Mouse (Mus musculus) testis, adult 2 months (tissue): ENCODE measurements at regions not wholly inside any gene's neighbourhood (a gene's known extent, or its start where the extent isn't known, plus 50 kb on each side); places are given as distances from the start of the nearest gene placed in this dataset.

Experiments used
- H3K27ac ChIP-seq: fragments of 200-500 bp; 2 replicates; pipeline ENCODE4 v1.5.1; 2012; ENCODE audit warnings: low read depth, low read length; ENCODE audit not compliant: control insufficient read depth, insufficient read depth
- H3K27me3 ChIP-seq: fragments of 200-500 bp; 2 replicates; pipeline ENCODE4 v1.6.1; 2012; ENCODE audit warnings: mild to moderate bottlenecking, low read length, moderate library complexity; ENCODE audit not compliant: control insufficient read depth, insufficient read depth
- H3K36me3 ChIP-seq: fragments of 200-500 bp; 2 replicates; pipeline ENCODE4 v1.6.1; 2012; ENCODE audit warnings: mild to moderate bottlenecking, low read length; ENCODE audit not compliant: control insufficient read depth, insufficient read depth
- H3K4me1 ChIP-seq: fragments of 200-500 bp; 2 replicates; pipeline ENCODE4 v1.6.1; 2012; ENCODE audit warnings: low read length; ENCODE audit not compliant: control insufficient read depth, insufficient read depth
- H3K4me3 ChIP-seq: fragments of 200-500 bp; 2 replicates; pipeline ENCODE4 v1.5.1; 2012; ENCODE audit warnings: low read depth, mild to moderate bottlenecking, low read length, moderate library complexity, mixed read lengths; ENCODE audit not compliant: control insufficient read depth
- CTCF ChIP-seq: fragments of 200-500 bp; IDR thresholded peaks from 2 replicates; pipeline ENCODE4 v1.5.1; 2012; ENCODE audit warnings: low read depth, mild to moderate bottlenecking, inconsistent platforms, low read length, moderate library complexity; ENCODE audit not compliant: control insufficient read depth, insufficient read depth, insufficient replicate concordance
- POLR2A ChIP-seq: fragments of 200-500 bp; IDR thresholded peaks from 2 replicates; pipeline ENCODE4 v1.6.1; 2012; ENCODE audit warnings: low read depth, mild to moderate bottlenecking, inconsistent platforms, low read length, moderate library complexity; ENCODE audit not compliant: control insufficient read depth

DNA sequence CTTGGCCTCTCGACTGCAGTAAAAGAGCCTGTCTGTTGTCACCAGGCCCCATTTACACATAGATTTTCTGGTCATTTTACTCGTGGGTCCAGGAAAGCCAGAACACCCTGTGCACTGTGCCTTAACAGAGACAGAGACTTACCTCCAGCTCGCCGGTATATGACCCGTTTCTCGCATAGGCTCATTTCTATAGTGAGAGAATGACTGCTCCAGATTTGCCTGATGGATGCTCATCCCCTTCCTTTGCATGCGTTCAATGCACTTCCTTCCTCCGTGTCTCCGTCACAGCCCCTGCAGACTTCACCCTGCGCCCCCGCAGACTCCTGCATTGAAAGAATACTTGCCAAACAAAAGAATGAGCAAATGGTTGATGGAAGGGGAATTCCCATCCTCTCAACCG is 122.8 kb downstream of the Zfp365 start:
- Histone ChIP-seq H3K27me3 (no peaks in the 10 kb centered on the region), H3K4me3 (no peak overlapping the region), H3K4me1 (peaks cover 10% of the 10 kb centered on the region), H3K36me3 (no peaks in the 10 kb centered on the region), H3K27ac (no peak overlapping the region)
- no peak for TF ChIP-seq POLR2A
- TF ChIP-seq CTCF, result no peak

DNA sequence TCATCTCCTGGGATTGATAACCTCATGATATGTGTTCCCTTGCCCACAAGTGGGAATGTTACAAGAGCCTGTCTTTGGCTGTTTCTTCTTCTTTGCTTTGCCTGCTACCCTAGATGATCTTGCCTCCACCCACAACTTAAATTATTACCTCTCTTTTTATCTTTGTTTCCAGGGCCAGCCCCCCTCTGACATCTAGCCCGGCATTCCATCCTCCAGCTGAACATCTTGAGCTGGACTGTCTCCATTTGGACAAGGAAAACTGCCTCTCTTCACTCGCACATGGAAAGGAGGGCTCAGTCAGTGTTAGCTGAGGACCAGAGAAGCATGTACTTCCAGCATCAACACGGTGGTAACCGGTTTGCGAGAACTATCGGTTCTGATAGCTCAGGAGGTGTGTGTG is 124.3 kb downstream of the Zfp365 start:
- Histone ChIP-seq H3K36me3 (no peaks in the 10 kb centered on the region), H3K27ac (no peak overlapping the region), H3K4me1 (peaks cover 10% of the 10 kb centered on the region), H3K4me3 (peak overlapping the region; percentile 50; the same call in 1 of the 2 replicates), H3K27me3 (no peaks in the 10 kb centered on the region)
- TF ChIP-seq CTCF (no peak), POLR2A (no peak)

DNA sequence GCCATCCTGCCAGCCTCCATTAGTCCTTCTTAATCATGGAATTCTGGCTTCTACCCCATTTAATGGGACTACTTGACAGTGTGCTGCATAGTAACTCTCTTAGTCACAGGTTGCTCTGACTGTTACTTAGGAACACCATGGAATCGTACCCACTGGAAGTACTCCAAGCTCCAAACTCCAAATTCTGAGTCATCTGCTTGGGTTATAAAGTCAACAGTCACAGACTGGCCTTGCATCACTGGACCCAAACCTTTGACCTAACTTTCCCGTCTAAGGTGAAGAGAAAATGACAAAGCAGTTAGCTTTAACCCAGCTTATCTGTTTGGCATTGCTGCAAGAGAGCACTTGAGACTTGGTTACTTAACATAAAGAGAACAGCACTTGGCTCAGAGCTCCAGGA is 126.9 kb downstream of the Zfp365 start:
- Histone ChIP-seq H3K27me3 (no peaks in the 10 kb centered on the region), H3K4me3 (peak overlapping the region; percentile 65), H3K4me1 (peaks cover 8% of the 10 kb centered on the region), H3K36me3 (no peaks in the 10 kb centered on the region), H3K27ac (0 out of 2 replicates have a peak overlapping the region, but pooled peaks have one; percentile 29)
- TF ChIP-seq CTCF, result no peak
- no peak for TF ChIP-seq POLR2A

DNA sequence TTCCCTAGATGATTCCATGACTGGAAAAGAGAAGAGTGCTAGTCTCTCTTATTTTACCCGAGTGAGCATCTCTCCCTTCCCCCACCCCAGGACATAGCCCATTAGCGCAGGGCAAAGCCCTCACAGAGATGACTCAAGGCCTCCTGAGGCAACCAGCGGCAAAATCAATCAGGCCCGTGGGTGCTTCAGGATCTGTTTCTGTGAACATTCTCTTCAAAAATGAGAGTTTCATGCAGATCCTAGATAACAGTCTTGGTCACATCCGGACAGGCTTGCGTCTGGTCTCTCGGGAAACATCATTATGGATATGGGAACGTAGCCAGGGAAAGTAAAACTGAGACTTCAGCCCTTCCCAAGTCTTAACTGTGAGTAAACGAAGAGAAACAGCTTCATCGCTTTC is 134.1 kb downstream of the Zfp365 start:
- H3K4me3 ChIP-seq, result no peak overlapping the region
- no peak overlapping the region for H3K27ac ChIP-seq
- 0 out of 2 replicates have a peak, but pooled peaks cover 3% of the 10 kb centered on the region for H3K4me1 ChIP-seq
- no peaks in the 10 kb centered on the region for H3K27me3 ChIP-seq
- TF ChIP-seq CTCF, result no peak
- no peak for TF ChIP-seq POLR2A
- H3K36me3 ChIP-seq, result no peaks in the 10 kb centered on the region

DNA sequence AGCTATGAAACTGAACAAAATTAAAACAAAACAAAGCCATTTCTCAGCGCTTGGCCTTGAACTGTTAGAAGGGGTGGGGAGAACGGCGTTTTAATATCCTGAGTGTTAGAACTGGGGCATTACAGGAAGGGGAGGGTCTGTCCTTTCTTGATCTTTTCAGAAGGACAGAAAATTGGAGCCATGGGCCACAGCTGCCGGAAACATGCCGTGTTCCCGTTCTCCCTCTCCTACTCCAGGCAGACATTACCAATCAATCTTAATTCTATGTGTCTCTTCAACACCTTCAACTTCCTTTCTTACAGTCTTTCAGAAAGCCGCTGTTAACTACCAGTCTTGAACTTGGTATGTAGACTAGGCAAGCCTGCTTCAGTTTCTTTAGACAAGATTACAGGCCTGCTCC is 134.7 kb downstream of the Zfp365 start:
- TF ChIP-seq POLR2A (no peak), CTCF (no peak)

DNA sequence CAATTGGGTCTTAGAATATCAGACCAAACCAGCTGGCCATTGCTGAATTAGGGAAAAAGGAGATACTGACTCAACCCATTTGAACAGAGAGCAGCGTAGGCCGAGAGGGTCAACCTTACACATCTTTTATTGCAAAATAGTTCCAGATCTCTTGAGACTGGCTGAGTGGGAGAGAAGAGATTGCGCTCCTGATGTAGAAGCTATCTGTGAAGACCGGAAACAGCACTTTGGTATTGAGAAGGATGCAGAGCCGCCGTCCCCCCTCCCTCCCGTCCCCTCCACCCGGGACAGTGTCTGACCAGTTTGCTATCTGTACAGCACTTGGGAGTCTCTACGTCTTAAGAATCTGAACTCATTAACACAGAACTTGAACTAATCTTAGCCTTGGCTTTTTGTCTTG is 135.6 kb downstream of the Zfp365 start:
- Histone ChIP-seq H3K27me3 (no peaks in the 10 kb centered on the region), H3K4me1 (0 out of 2 replicates have a peak, but pooled peaks cover 3% of the 10 kb centered on the region), H3K27ac (no peak overlapping the region), H3K36me3 (no peaks in the 10 kb centered on the region), H3K4me3 (no peak overlapping the region)
- no peak for TF ChIP-seq POLR2A
- no peak for TF ChIP-seq CTCF

More for the DNA sequence above, 134.7 kb downstream of the Zfp365 start:
- H3K4me1 ChIP-seq, result 0 out of 2 replicates have a peak, but pooled peaks cover 3% of the 10 kb centered on the region
- H3K4me3 ChIP-seq, result no peak overlapping the region
- no peaks in the 10 kb centered on the region for H3K27me3 ChIP-seq
- H3K27ac ChIP-seq, result peak overlapping the region; percentile 17; the same call in 1 of the 2 replicates
- H3K36me3 ChIP-seq, result no peaks in the 10 kb centered on the region

DNA sequence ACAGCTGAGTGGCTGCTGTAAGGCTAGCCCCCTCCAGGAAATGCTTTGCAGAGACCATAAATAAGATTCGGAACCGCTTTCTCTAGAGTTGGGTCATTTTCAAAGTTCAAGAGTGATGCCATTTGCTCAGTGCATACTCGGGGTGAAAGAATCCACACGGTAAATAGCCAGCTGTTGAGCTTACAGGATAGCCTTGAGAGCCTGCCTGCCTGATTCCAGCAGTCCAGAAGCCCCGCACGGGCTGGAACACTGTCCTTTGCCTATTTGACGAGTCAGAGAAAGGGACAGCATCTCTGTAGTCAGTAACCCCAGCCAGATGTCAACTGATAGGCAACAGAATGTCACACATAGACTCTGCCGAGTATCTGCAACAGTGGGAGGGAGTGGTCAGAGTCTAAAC is 140.7 kb downstream of the Zfp365 start:
- Histone ChIP-seq H3K36me3 (no peaks in the 10 kb centered on the region), H3K27me3 (no peaks in the 10 kb centered on the region), H3K4me1 (no peaks in the 10 kb centered on the region), H3K27ac (no peak overlapping the region), H3K4me3 (no peak overlapping the region)
- TF ChIP-seq CTCF, result no peak
- no peak for TF ChIP-seq POLR2A

DNA sequence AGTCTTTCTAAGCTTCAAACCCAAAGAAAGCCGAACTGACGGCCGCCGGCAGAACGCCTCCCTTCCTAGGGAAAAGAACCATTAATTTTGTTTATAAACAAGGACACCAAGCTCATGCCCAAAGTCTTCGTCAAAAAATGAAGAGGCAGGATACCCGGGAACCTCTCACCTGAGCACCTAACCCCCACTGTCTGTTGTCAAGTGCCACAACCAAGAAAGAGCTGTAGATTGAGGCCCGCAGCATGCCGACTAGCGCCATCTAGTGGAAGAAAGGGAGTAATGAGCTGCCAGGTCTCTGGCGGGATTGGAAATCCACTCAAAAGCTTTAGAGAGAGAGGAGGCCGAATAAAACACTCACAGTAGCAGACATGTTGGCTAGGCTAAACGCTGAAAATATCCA is 146.4 kb downstream of the Zfp365 start:
- no peaks in the 10 kb centered on the region for H3K27me3 ChIP-seq
- no peaks in the 10 kb centered on the region for H3K4me1 ChIP-seq
- TF ChIP-seq POLR2A (no peak), CTCF (peak; percentile 83)
- no peak overlapping the region for H3K4me3 ChIP-seq
- no peaks in the 10 kb centered on the region for H3K36me3 ChIP-seq
- H3K27ac ChIP-seq, result no peak overlapping the region
